Mouse (Mus musculus) G1E (cell line): Measurements from ENCODE around the gene Srpk1. TPM values are rescaled to one million over a fixed set of nuclear protein-coding genes. Genes with fewer than 3 reads are reported as not detected.
A peak's percentile ranks its signal among the peaks of the same experiment; 100 is the strongest.

Experiments
- ATAC-seq: 2 replicates; pipeline ENCODE4 v1.8.0; 2016; ENCODE audit warnings: mild to moderate bottlenecking; ENCODE audit not compliant: insufficient number of reproducible peaks, poor library complexity, low FRiP score, severe bottlenecking; ENCODE audit errors: extremely low read depth
- DNase-seq: peaks from one replicate; pipeline ENCODE4 v3.0.0; 2012; ENCODE audit warnings: low spot score
- H3K27me3 ChIP-seq: 2 replicates; pipeline ENCODE4 v1.6.1; 2012; ENCODE audit warnings: mild to moderate bottlenecking, low read length, inconsistent platforms; ENCODE audit not compliant: insufficient read depth
- H3K36me3 ChIP-seq: replicated peaks from 2 replicates; pipeline ENCODE3; 2012; ENCODE audit warnings: mild to moderate bottlenecking, inconsistent platforms
- H3K4me1 ChIP-seq: 2 replicates; pipeline ENCODE4 v1.6.1; 2012; ENCODE audit warnings: low read depth, low read length, inconsistent platforms, mixed read lengths; ENCODE audit not compliant: insufficient read depth
- H3K4me3 ChIP-seq: 2 replicates; pipeline ENCODE4 v1.5.1; 2012; ENCODE audit warnings: low read depth, mild to moderate bottlenecking, inconsistent platforms, low read length, moderate library complexity, mixed read lengths
- H3K9me3 ChIP-seq: replicated peaks from 2 replicates; pipeline ENCODE4 v1.6.1; 2012; ENCODE audit warnings: inconsistent platforms
- CTCF ChIP-seq: IDR thresholded peaks from 2 replicates; pipeline ENCODE4 v1.5.1; 2012; ENCODE audit warnings: low read depth, low read length, inconsistent platforms, mixed read lengths
- GATA1 ChIP-seq: IDR thresholded peaks from 2 replicates; pipeline ENCODE4 v1.6.1; 2012; ENCODE audit warnings: borderline replicate concordance, low read length, inconsistent platforms, mixed read lengths
- GATA2 ChIP-seq: IDR thresholded peaks from 2 replicates; pipeline ENCODE4 v1.6.1; 2012; ENCODE audit warnings: low read depth, low read length, inconsistent platforms, borderline replicate concordance
- POLR2AphosphoS5 ChIP-seq: IDR thresholded peaks from 2 replicates; pipeline ENCODE4 v1.6.1; 2012; ENCODE audit warnings: low read depth, low read length, inconsistent platforms; ENCODE audit not compliant: insufficient replicate concordance
- TAL1 ChIP-seq: conservative IDR thresholded peaks from 2 replicates; pipeline ENCODE4 v1.6.1; 2012; ENCODE audit warnings: low read depth, low read length, inconsistent platforms, mixed read lengths
- polyA plus RNA-seq: library from polyadenylated mRNA; stranded (reverse); fragments of >175 nt; gene quantifications from 2 replicates; pipeline ENCODE4 v1.2.3, GENCODE M21; 2012
- total RNA-seq, 2 experiments: library from RNA; stranded (forward) in 1 of 2; stranded (reverse) in 1 of 2; fragments of 200-1000 nt in 1 of 2; fragments of >200 nt in 1 of 2; fragmentation: Nextera tagmentation in 1 of 2; gene quantifications; 2 replicates each; pipeline ENCODE4 v1.2.3; 2014 to 2017

The Srpk1 gene
- total and polyA plus RNA-seq, 3 experiments = 95.9 to 158 (median 112) TPM

- Histone ChIP-seq H3K36me3 (peaks cover 96% of the 10 kb centered on the region), H3K9me3 (no peaks in the 10 kb centered on the region), H3K27me3 (no peaks in the 10 kb centered on the region), H3K4me3 (no peak overlapping the region), H3K4me1 (peaks cover 20% of the 10 kb centered on the region)
- DNase-seq = peak; percentile 43
- no peak for ATAC-seq
- no peak for TF ChIP-seq TAL1
- TF ChIP-seq CTCF = peak; percentile 96
Observed at GRCm38 (mm10) chr17:28592998-28593397, 29.5 kb downstream of the Srpk1 start.

- Histone ChIP-seq H3K4me3 (no peak overlapping the region), H3K9me3 (no peaks in the 10 kb centered on the region), H3K36me3 (peaks cover 94% of the 10 kb centered on the region), H3K4me1 (peaks cover 20% of the 10 kb centered on the region), H3K27me3 (no peaks in the 10 kb centered on the region)
- TF ChIP-seq POLR2AphosphoS5 (no peak), GATA1 (no peak), CTCF (no peak), TAL1 (no peak), GATA2 (no peak)
- DNase-seq (no peak), ATAC-seq (no peak)
Observed at GRCm38 (mm10) chr17:28591476-28591875, 31.0 kb downstream of the Srpk1 start.

GRCm38 (mm10) chr17:28590596-28590995 is 31.9 kb downstream of the Srpk1 start:
- ATAC-seq (no peak), DNase-seq (no peak)
- no peak for TF ChIP-seq GATA2
- H3K27me3 ChIP-seq = no peaks in the 10 kb centered on the region
- peaks cover 20% of the 10 kb centered on the region for H3K4me1 ChIP-seq
- no peaks in the 10 kb centered on the region for H3K9me3 ChIP-seq
- peaks cover 92% of the 10 kb centered on the region for H3K36me3 ChIP-seq
- H3K4me3 ChIP-seq = no peak overlapping the region

GRCm38 (mm10) chr17:28588591-28588990 is 33.9 kb downstream of the Srpk1 start:
- DNase-seq (no peak), ATAC-seq (no peak)
- Histone ChIP-seq H3K9me3 (no peaks in the 10 kb centered on the region), H3K27me3 (no peaks in the 10 kb centered on the region), H3K4me3 (no peak overlapping the region), H3K4me1 (peaks cover 10% of the 10 kb centered on the region), H3K36me3 (peaks cover 79% of the 10 kb centered on the region)
- TF ChIP-seq TAL1 = no peak
- no peak for TF ChIP-seq GATA2
- no peak for TF ChIP-seq GATA1
- no peak for TF ChIP-seq CTCF
- no peak for TF ChIP-seq POLR2AphosphoS5

GRCm38 (mm10) chr17:28586509-28586908 is 36.0 kb downstream of the Srpk1 start:
- ATAC-seq (no peak), DNase-seq (no peak)
- Histone ChIP-seq H3K4me3 (no peak overlapping the region), H3K27me3 (no peaks in the 10 kb centered on the region), H3K9me3 (no peaks in the 10 kb centered on the region), H3K36me3 (peaks cover 58% of the 10 kb centered on the region), H3K4me1 (peaks cover 3% of the 10 kb centered on the region; the same call in 1 of the 2 replicates)
- TF ChIP-seq POLR2AphosphoS5 = no peak
- no peak for TF ChIP-seq TAL1
- no peak for TF ChIP-seq GATA2
- TF ChIP-seq GATA1 = no peak
- no peak for TF ChIP-seq CTCF

GRCm38 (mm10) chr17:28581056-28581455 is 41.5 kb downstream of the Srpk1 start:
- DNase-seq (no peak), ATAC-seq (no peak)
- Histone ChIP-seq H3K36me3 (peaks cover 9% of the 10 kb centered on the region), H3K4me1 (no peaks in the 10 kb centered on the region), H3K4me3 (no peak overlapping the region), H3K9me3 (no peaks in the 10 kb centered on the region), H3K27me3 (peaks cover 3% of the 10 kb centered on the region; the same call in 1 of the 2 replicates)
- TF ChIP-seq POLR2AphosphoS5 = no peak

- ATAC-seq = no peak; the same call in 1 of the 2 replicates
- Histone ChIP-seq H3K4me3 (no peak overlapping the region), H3K9me3 (no peaks in the 10 kb centered on the region), H3K27me3 (peaks cover 9% of the 10 kb centered on the region; the same call in 1 of the 2 replicates), H3K4me1 (peaks cover 4% of the 10 kb centered on the region; the same call in 1 of the 2 replicates), H3K36me3 (peaks cover 3% of the 10 kb centered on the region)
- DNase-seq = peak; percentile 69
- TF ChIP-seq CTCF (no peak), POLR2AphosphoS5 (no peak), GATA1 (no peak), TAL1 (no peak), GATA2 (no peak)
Observed at GRCm38 (mm10) chr17:28580396-28580795, 42.1 kb downstream of the Srpk1 start.
